Mouse (Mus musculus) liver, embryonic 14.5 days (tissue): ENCODE results near the gene Fam185a.

ENCODE experiments used
- CTCF ChIP-seq: IDR thresholded peaks from 2 replicates; pipeline ENCODE4 v1.5.1; 2016; ENCODE audit warnings: antibody characterized with exemption, low read depth, control low read depth
- EP300 ChIP-seq: IDR thresholded peaks from 2 replicates; pipeline ENCODE4 v1.6.1; 2016; ENCODE audit warnings: antibody characterized with exemption, low read depth

GRCm38 (mm10) chr5:21526835-21527485 is 102.2 kb downstream of the Fam185a start:
- TF ChIP-seq CTCF (no peak), EP300 (no peak)
